Mouse (Mus musculus) layer of hippocampus, adult 11-12 months (tissue): ENCODE measurements around the gene Haus3.

ENCODE experiments used
- DNase-seq: peaks from one replicate; pipeline ENCODE4 v3.0.0; 2022; ENCODE audit warnings: low spot score

Gene Haus3

DNA sequence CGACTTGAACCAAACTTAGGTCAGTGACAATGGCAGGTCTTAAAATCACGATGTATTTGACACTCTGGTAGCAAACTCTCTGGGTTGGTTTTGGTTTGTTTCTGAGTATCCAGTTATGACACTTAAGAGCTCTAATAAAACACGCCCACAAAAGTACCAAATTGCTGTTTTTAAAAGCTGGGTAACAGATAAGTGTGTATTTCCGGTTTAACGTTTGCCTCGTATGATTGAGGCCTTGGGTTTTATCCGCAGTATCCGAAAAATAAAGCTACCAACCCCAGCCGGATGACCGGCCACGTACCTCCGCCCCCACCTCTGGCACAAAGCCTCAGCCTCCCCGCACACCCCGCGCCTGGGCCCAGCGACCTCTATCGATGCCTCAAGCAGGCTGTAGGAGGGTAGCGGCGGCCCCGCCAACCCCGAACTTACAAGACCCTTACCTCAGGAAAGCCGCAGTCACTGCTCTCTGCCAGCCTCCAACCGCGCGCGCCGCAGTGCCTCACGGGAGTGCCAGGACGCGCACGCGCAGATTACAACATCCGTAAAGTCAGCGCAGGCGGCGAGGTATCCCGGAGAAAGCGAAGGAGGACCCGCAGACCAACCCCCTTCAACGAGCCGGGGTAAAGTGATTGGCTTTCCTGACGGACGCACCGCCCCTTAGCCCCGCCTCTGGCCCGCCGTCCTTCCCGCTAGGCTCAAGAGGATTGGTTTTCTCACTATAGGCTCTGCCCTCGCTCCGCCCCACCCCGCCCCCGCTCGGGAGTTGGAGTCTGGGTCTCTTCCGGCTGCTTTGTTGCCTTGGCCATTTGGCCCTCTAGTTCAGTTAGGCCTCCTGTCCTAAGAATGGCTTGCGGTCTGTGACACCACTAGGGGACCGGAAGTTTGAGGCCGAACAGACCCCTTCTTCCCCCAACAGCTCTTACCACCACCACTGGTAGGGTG lies at the start of gene Haus3, which contains the start of gene Poln:
Gene Haus3 (minus strand): TSS at position 578 of the 942 bp plus-strand sequence.
Gene Poln (minus strand): TSS at position 499 of the 942 bp plus-strand sequence.
- peak; percentile 98 for DNase-seq

- no peak for DNase-seq
Measured at GRCm38 (mm10) chr5:34218672-34219071, 49.3 kb upstream of the Haus3 start.

- no peak for DNase-seq
Measured at GRCm38 (mm10) chr5:34217756-34218155, 48.4 kb upstream of the Haus3 start.

DNA sequence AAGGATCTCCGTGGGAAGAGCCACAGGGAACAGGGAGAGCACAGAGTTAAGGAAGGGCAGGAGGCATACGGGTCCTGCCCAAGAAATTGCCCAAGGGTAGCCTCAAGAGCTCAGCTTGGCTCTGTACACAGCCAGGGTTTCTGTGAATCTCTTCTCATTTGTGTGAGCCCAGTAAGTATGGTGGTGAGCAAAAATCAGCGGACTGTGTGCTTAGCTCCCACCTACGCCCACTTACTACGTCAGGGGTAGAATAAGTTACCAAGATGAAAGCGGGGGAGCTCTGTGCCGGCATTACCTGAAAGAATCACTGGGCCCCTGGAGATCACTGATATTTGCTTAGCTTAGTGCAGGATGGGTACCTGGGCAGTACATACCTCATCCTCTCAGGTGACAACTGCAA lies 46.7 kb upstream of the Haus3 start:
- no peak for DNase-seq

GRCm38 (mm10) chr5:34213659-34214058 lies 44.3 kb upstream of the Haus3 start:
- DNase-seq: no peak

DNA sequence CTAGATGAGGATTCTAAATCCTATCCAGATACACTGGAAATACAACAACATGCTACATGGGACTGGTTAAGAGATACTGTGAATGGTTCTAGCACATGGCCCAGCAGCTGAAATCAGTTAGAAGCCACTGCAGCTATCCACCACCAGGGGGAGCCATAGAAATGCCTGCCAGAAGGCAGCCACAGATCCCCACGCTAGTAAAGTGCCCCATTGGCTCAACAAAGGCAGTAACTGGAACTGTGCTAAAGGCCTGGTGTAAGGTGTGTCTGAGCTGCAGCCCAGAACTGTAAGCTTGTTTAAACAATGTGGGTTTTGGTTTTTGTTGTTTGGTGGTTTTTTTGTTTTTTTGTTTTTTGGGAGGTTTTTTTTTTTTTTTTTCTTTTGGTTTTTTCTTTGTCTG lies 41.0 kb upstream of the Haus3 start:
- DNase-seq: peak; percentile 78

- no peak for DNase-seq
Measured at GRCm38 (mm10) chr5:34207503-34207902, 38.2 kb upstream of the Haus3 start.

DNA sequence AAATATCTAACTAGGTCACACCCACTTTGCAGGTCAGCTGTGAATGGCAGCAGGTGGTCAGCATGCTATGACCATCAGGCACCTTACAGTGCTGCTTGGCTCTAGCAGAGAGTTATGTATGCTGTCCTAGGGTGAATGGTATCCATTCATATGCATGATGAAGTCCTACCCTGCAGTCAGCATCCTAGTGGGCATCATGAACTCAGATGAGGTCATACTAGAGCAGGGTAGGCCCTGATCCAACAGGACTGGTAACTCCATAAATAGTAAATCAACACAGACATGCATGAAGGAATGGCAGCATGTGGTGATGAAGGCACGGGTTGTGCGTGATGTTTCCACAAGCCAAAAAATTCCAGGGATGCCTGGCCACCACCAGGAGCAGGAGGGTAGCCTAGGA lies 36.5 kb upstream of the Haus3 start:
- DNase-seq: no peak

GRCm38 (mm10) chr5:34204911-34205310 lies 35.6 kb upstream of the Haus3 start:
- no peak for DNase-seq

- DNase-seq: no peak
Measured at GRCm38 (mm10) chr5:34202006-34202405, 32.7 kb upstream of the Haus3 start.

DNA sequence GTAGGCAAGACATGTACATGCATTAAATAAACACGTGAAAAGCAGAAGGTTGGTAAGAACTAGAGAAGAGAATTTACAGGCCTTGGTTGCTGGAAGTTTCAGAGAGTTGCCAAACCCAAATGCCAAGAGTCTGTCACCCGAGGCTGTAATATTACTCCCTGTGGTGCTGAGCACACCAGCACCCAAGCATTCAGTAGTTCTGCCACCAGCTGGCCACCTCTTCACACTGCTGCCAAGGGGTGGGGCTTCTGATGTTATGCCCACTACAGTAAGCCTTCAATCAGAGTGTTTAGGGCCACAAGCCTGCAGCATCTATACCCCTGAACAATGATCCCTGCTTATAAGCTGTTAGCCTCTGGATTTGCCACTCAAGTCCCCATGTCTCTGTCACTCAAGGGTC lies 32.1 kb upstream of the Haus3 start:
- no peak for DNase-seq

DNA sequence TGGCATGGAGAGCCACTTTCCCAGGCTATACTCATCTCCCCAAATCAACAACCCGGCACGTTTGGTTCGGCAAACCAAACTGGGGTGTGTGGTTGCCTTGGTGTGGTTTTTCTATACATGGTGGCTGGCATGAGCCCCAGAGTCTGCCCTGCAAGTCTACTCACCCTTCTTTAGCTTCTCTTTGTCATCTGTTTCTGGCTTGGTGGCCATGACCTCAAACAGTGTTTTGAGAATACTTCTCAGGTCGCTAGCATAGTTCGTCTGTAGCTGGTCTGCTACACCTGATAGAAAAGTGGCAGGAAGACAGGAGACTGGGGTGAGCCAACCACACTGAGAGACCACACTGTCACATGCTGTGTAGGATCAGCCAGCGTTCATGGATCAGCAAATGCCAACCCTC lies 29.3 kb upstream of the Haus3 start:
- DNase-seq: no peak

- DNase-seq: peak; percentile 67
Measured at GRCm38 (mm10) chr5:34197243-34197642, 27.9 kb upstream of the Haus3 start.

DNA sequence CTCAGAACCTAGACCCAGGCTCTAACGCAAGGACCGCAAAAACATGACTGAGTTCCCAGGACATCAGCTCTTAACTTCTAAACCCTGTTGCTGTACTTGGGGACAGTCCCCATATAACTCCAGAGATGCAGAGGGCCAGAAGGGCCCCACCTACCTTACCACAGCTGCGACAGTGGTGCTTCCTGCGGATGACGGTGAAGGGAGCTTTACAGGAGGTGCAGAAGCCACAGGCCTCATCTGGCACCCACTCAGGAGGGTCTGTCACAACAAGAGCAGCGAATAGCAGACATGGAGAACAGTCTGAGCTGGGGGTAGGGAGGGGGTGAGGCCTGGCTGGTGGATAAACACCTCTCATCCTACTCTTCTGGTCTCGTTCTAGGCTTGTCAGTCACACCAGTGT lies 27.1 kb upstream of the Haus3 start:
- no peak for DNase-seq

GRCm38 (mm10) chr5:34195786-34196185 lies 26.5 kb upstream of the Haus3 start:
- DNase-seq: no peak

DNA sequence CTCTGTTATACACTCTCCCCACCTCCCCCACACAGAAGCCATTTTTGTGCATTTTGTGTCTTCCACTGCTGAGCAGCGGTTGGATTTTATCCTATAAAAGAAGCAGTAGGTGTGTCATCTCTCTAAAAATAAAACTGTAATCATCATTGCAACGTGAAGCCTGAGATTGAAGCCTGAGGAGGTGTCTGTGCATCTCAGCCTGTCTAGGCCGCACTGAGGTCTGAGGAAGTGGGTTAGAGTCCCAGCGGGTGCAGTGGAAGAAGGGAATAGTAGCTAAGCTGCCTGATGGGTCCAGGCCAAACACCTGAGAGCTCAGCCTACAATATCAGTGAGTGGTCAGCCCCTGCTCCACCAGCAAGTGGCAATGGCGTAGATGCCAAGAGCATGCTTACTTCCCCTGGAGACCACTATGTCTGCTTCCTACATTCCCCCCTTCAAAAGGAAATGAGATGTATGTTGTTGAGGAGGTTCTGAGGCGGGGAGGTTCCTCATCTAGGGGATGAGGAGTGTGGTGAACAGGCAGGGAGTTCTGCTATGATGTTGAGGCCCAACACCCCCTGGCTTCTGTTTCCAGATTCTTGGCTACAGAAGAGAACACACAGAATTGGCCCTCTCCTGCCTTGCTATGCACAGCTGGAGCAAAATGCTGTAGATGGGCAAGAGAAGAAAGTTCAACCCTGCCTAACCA lies 25.8 kb upstream of the Haus3 start:
- no peak for DNase-seq

- DNase-seq: no peak
Measured at GRCm38 (mm10) chr5:34194426-34194825, 25.1 kb upstream of the Haus3 start.

DNA sequence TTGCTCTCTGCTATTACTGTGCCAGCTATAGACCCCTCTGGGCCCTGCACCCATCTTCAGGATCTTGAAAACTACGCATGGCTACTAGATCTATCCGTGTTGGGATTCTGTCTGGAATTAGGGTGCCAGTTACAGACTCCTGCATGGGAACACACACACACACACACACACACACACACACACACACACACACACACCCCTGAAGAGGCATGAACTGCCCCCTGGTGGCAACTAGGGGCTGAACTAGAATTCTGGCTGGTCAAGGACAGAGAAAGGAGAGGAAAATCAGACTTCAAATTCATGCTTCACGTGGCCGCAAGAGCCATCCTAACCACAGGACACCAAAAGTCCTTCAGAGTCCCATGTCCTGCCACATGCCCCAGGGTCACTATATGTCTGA lies 22.5 kb upstream of the Haus3 start:
- peak; percentile 64 for DNase-seq

GRCm38 (mm10) chr5:34191021-34191420 lies 21.7 kb upstream of the Haus3 start:
- DNase-seq: peak; percentile 61

GRCm38 (mm10) chr5:34189521-34189920 lies 20.2 kb upstream of the Haus3 start:
- DNase-seq: no peak

GRCm38 (mm10) chr5:34188856-34189255 lies 19.5 kb upstream of the Haus3 start:
- DNase-seq: no peak

GRCm38 (mm10) chr5:34187601-34188316 lies 18.4 kb upstream of the Haus3 start, which contains the start of gene Mxd4:
TSS of gene Mxd4 (minus strand) at chr5:34187720.
- peak; percentile 99 for DNase-seq
